Mouse (Mus musculus) lung, adult 18-20 months (tissue): ENCODE results near the gene Hoxd4.

Experiments used
- DNase-seq, 2 experiments: peaks; one replicate each; pipeline ENCODE4 v3.0.0; 2022; ENCODE audit warnings: mixed read lengths in 2 of 2

The Hoxd4 gene

GRCm38 (mm10) chr2:74679596-74679971 lies 32.1 kb upstream of the Hoxd4 start:
- DNase-seq, result no peak

DNA sequence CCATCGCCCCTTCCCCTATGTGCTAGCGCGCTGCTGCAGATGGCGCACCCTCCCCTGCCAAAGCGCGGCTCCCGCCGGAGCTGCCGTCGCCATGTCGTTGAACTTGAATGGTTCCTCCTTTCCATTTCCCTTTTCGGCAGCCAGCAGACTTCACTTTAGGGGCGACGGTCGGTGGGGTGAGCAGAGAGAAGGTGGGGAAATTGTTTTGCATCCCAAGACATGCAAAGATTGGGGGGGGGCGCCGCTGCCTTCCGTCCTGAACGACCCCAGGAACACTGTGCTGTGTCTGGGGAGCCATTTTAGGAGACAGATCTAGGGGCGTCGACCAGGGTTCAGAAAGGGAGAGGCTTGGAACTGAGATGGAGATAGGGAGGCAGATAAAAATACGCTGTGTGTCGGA lies 31.7 kb upstream of the Hoxd4 start:
- no peak for DNase-seq

- DNase-seq, result no peak
Observed at GRCm38 (mm10) chr2:74680561-74681398, 30.9 kb upstream of the Hoxd4 start.

GRCm38 (mm10) chr2:74681594-74682531 lies 29.9 kb upstream of the Hoxd4 start:
- no peak for DNase-seq

- DNase-seq, result no peak
Observed at GRCm38 (mm10) chr2:74682796-74683195, 28.9 kb upstream of the Hoxd4 start.

GRCm38 (mm10) chr2:74683471-74683951 lies 28.2 kb upstream of the Hoxd4 start:
- no peak for DNase-seq

DNA sequence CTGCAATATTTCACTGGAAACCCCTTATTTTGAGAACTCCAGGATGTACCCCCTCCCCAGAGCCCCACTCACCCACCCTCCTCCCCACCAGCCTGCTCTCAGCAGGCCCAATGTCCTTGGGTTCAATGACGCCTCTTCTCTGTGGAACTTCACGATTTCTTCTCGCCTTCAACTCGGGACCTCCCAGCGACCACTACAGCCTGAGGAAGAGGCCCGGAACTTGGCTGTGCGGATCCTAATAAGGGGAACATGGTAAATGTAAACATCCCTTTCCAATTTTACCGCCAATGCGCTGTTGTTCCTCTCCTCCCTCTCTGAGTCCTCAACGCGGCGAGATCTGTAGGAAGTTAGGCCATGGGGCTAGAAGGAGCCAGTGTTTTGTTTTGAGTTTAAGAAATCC lies 27.6 kb upstream of the Hoxd4 start:
- no peak for DNase-seq

DNA sequence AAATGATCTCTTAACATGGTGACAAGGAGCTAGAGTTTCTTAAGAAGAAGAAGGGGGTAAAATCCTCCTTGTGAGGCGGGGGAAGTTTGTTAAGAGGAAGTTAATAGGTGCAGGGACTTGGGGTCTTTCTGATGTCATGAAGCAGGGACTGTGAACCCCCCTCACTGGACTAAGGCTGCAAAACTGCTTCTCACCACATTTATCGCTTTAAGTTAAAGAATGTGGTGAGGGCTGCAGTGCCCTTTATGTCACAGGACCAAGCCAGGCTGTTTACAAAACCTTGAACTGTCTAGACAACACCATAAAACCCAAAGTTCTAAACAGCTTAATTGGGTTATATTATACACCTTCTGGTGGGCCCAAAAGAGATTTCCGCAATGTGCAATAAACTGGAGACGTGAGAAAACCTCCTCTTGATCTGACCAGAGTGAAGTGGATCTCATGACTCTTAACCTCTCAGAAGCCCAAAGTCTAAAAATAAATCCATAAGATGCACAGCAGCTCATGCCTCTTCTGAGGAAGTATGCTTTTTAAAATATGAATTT lies 26.6 kb upstream of the Hoxd4 start:
- no peak for DNase-seq

- peak; percentile 36 to 47 for DNase-seq
Observed at GRCm38 (mm10) chr2:74686301-74686987, 25.3 kb upstream of the Hoxd4 start.

- no peak for DNase-seq
Observed at GRCm38 (mm10) chr2:74686988-74687697, 24.6 kb upstream of the Hoxd4 start.

DNA sequence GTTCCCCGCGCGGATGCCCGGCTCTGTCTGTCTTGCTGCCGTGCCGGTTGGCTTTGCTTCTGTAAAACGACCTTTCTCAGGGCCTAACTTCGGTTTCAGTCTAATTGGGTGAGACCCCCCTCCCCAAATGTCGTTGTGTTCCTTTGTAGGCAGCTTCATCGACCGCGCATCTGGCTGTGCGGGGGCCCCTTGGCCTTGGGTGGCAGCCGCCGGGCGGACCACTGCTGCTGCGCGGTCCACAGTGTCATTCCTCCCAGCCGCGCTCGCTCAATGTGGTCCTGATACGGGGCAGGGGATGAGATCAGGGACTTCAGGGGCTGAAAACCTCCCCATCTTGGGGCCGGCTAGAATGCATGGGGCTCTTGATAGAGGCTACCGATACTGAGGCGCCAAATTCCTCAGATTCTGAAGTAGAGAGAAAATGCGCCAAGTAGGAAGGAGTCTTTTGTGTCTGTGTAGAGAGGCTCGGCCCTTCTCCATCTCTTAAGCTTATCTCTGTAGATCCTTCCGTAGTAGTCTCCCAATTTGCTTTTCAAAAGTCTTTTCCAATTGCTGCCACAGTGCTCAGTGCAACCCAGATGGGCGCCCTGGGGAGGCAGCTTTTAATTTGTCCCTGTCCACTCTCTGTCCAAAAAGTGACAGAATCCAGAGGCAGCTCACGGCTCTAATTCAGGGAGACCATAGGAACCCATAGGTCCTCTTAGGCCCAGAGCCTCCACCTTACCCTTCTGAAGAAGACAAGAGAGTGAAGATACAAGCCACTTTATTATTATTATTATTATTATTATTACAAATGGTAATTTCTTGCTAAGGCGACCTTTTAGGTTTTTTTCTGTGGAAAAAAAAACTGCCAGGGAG lies 23.8 kb upstream of the Hoxd4 start:
- DNase-seq, result no peak

GRCm38 (mm10) chr2:74688795-74689573 lies 22.7 kb upstream of the Hoxd4 start:
- DNase-seq, result no peak

DNA sequence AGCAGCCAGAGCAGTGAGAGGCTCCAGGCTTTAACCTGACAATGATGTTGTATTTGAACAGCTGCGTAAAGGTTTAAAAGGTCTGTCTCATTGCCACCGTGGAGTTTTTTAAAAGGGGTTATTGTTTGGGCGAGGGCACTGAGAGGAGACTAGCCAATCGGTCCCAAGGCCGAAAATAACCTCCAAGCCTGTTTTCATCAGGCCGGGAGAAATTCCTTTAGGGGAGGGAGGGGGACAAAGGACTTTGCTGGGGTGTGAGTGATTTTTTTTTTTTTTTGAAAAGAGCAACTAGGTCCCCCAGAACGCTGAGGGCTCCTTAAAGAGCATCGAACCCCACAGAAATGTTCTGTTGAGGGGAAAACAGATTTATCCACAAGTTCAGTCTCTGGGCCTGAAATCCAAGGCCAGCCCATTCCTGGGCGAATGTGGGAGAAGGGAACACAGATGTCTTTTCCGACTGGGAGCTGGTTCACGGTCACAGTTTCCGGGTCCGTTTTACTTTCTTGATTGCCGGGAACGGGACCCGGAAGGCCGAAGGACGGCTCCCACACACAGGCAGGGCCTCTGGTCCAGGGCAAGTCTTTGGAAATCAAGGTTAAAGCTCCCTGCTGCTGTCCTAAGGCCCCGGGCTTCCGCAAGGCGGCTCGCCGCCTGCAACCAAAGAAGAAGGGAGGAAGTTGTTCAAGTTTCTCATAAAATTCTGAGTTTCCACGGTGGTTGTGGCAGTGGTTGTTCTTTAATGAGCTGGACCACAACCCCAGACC lies 22.0 kb upstream of the Hoxd4 start:
- DNase-seq, result no peak

- DNase-seq, result no peak
Observed at GRCm38 (mm10) chr2:74690338-74690716, 21.4 kb upstream of the Hoxd4 start.

DNA sequence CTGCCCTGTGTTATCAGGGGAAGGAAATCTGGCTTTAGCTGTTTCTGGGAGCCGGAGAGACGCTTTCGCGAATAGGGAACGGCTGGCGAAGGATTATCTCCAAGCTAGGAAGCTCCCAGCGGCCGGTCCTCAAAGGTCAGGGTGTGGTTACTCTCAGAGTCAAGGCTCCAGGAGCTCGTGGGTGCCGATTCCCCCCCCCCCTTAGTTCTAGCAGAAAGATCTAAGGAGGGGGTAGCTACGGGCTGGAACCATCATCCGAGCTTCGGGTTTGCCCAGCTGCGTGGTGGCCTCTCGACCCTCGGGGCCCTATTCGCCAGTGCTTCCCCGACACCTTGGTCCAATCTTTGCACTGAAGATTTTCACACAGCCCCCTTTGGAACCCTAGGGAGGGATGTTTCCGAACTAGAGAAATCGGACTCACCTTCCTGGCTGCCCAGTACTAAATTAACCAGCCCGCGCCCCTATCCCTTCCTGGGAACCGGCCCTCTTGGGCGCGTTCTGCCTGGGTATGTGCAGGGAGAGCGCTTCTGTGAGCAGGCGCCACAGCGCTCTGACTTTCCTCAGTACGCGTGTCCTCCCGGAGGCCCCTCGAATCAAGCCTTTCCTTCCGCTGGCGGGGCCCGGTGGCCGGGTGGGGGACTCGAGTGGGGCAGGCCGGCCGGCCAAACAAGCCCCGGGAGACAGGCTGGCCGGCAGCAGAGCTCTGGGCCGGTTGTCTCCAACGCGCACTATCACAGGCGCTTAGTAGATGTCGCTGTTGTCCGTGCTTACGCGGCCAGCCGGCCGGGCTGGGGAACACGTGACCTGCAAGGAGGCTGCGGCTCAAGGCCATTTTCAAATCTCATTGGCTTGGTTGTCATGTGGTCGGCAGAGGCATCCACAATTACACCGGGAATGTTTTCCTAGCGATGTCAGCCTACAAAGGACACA lies 20.4 kb upstream of the Hoxd4 start, which contains the start of gene Hoxd10:
Gene Hoxd10, plus strand, starts transcription at position 903 of the 930 bp plus-strand sequence.
- no peak for DNase-seq

DNA sequence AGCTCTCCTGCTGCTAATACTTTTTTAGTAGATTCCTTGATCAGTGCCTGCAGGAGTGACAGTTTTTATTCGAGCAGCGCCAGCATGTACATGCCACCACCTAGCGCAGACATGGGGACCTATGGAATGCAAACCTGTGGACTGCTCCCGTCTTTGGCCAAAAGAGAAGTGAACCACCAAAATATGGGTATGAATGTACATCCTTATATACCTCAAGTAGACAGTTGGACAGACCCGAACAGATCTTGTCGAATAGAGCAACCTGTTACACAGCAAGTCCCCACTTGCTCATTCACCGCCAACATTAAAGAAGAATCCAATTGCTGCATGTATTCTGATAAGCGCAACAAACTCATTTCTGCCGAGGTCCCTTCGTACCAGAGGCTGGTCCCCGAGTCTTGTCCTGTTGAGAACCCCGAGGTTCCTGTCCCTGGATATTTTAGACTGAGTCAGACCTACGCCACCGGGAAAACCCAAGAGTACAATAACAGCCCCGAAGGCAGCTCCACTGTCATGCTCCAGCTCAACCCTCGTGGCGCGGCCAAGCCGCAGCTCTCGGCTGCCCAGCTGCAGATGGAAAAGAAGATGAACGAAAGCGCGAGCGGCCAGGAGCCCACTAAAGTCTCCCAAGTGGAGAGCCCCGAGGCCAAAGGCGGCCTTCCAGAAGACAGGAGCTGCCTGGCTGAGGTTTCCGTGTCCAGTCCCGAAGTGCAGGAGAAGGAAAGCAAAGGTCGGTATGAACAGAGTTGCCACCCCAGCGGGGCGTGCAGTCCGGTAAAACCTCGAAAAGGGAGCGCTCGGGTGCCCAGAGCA lies 19.5 kb upstream of the Hoxd4 start:
- DNase-seq, result no peak

- no peak for DNase-seq
Observed at GRCm38 (mm10) chr2:74692808-74693431, 18.8 kb upstream of the Hoxd4 start.
